In genomic region chr11:53567224-53568014, GRCm38 (mm10) we compare ENCODE assay signal across 8 mouse cellular contexts. TPM values are rescaled to one million over a fixed set of nuclear protein-coding genes. Genes with fewer than 3 reads are reported as not detected.
A peak's percentile ranks its signal among the peaks of the same experiment; 100 is the strongest.
DNase-seq lines count a peak whose midpoint lies in the region; ATAC-seq and TF ChIP-seq lines count a peak whose summit lies in the region.

Gene Kif3a (plus strand): TSS chr11:53567379.

- peak within 1 kb of the TSS; percentile 24 for H3K9ac ChIP-seq in ES-Bruce4 (ENCODE audit: low read depth, poor library complexity, severe bottlenecking)
- H3K9ac ChIP-seq in forebrain, embryonic 13.5 days: peak within 1 kb of the TSS; percentile 92
- H3K9ac ChIP-seq in liver, postnatal 0 days (replicated peaks): peak within 1 kb of the TSS; percentile 66
- H3K9ac ChIP-seq in neural tube, embryonic 14.5 days (replicated peaks; ENCODE audit: low read depth, low read length): peak within 1 kb of the TSS; percentile 84

- peak; percentile 72 for TF ChIP-seq POLR2A in ES-Bruce4 (IDR thresholded peaks at IDR 0.05; ENCODE audit: insufficient read depth, low read length)

- no peaks in the 10 kb centered on the region for H3K4me1 ChIP-seq in ES-Bruce4 (ENCODE audit: control insufficient read depth, insufficient read depth, low read length)
- H3K4me1 ChIP-seq in forebrain, embryonic 13.5 days: peaks cover 20% of the 10 kb centered on the region
- peaks cover 9% of the 10 kb centered on the region for H3K4me1 ChIP-seq in liver, postnatal 0 days (ENCODE audit: insufficient read depth)
- H3K4me1 ChIP-seq in neural tube, embryonic 14.5 days (ENCODE audit: control insufficient read depth, insufficient read depth, low read length): peaks cover 18% of the 10 kb centered on the region

- no peak for TF ChIP-seq EP300 in ES-Bruce4 (IDR thresholded peaks at IDR 0.05; ENCODE audit: insufficient read depth, low read depth, low read length)
- TF ChIP-seq EP300 in liver, postnatal 0 days (IDR thresholded peaks at IDR 0.05; ENCODE audit: low read depth): no peak

- H3K4me3 ChIP-seq in ES-Bruce4 (ENCODE audit: low read depth, low read length): peak within 1 kb of the TSS; percentile 67
- peak within 1 kb of the TSS; percentile 91 for H3K4me3 ChIP-seq in forebrain, embryonic 13.5 days
- H3K4me3 ChIP-seq in liver, postnatal 0 days (ENCODE audit: low read depth, low read length): peak within 1 kb of the TSS; percentile 66
- peak within 1 kb of the TSS; percentile 77 for H3K4me3 ChIP-seq in neural tube, embryonic 14.5 days (ENCODE audit: low read depth, low read length)

- ATAC-seq in cerebellum, adult (ENCODE audit: insufficient number of reproducible peaks, low FRiP score, low TSS enrichment): peak; percentile 93
- ATAC-seq in forebrain, embryonic 13.5 days: peak; percentile 98
- ATAC-seq in liver, postnatal 0 days: peak; percentile 100
- peak; percentile 96 for ATAC-seq in neural tube, embryonic 14.5 days (ENCODE audit: low read depth)

- no peak within 1 kb of the TSS for H3K27ac ChIP-seq in ES-Bruce4 (ENCODE audit: insufficient read depth, low read length)
- H3K27ac ChIP-seq in forebrain, embryonic 13.5 days: peak within 1 kb of the TSS; percentile 75
- H3K27ac ChIP-seq in liver, postnatal 0 days (ENCODE audit: low read depth): no peak within 1 kb of the TSS
- peak within 1 kb of the TSS; percentile 74 for H3K27ac ChIP-seq in neural tube, embryonic 14.5 days (ENCODE audit: low read depth, low read length)

- no peaks in the 10 kb centered on the region for H3K36me3 ChIP-seq in ES-Bruce4 (ENCODE audit: control insufficient read depth, insufficient read depth, low read length, poor library complexity, severe bottlenecking)
- H3K36me3 ChIP-seq in forebrain, embryonic 13.5 days (ENCODE audit: poor library complexity, severe bottlenecking): peaks cover 16% of the 10 kb centered on the region
- H3K36me3 ChIP-seq in liver, postnatal 0 days (replicated peaks; ENCODE audit: insufficient read depth, low read length): no peaks in the 10 kb centered on the region
- H3K36me3 ChIP-seq in neural tube, embryonic 14.5 days (ENCODE audit: control insufficient read depth, insufficient read depth, low read length): peaks cover 4% of the 10 kb centered on the region; the same call in 1 of the 2 replicates

- DNase-seq in heart, postnatal 10 days: peak; percentile 96
- peak; percentile 92 for DNase-seq in large intestine, adult 2 months (ENCODE audit: low read depth, low spot score)
- DNase-seq in liver, postnatal 0 days: peak; percentile 97
- DNase-seq in testis, postnatal 10 days (ENCODE audit: low spot score): peak; percentile 96

- H3K9me3 ChIP-seq in ES-Bruce4 (replicated peaks; ENCODE audit: control insufficient read depth, insufficient read depth, low read length, poor library complexity, severe bottlenecking): no peaks in the 10 kb centered on the region
- H3K9me3 ChIP-seq in forebrain, embryonic 13.5 days (replicated peaks): no peaks in the 10 kb centered on the region; the same call in 1 of the 2 replicates
- H3K9me3 ChIP-seq in liver, postnatal 0 days (ENCODE audit: low read length): no peaks in the 10 kb centered on the region
- H3K9me3 ChIP-seq in neural tube, embryonic 14.5 days (ENCODE audit: control insufficient read depth, low read length): no peaks in the 10 kb centered on the region

- H3K4me2 ChIP-seq in forebrain, embryonic 13.5 days: peak within 1 kb of the TSS; percentile 78
- peak within 1 kb of the TSS; percentile 93 for H3K4me2 ChIP-seq in liver, postnatal 0 days (ENCODE audit: low read depth, low read length)
- H3K4me2 ChIP-seq in neural tube, embryonic 14.5 days (ENCODE audit: low read depth, low read length): peak within 1 kb of the TSS; percentile 65

- intact Hi-C loops in heart, postnatal 10 days (cut with DNase I): loop anchor here (5.0 kb wide), 1 partner anchor 95 kb away; the partner anchor contains the start of gene Gm9837

- H3K27me3 ChIP-seq in ES-Bruce4 (ENCODE audit: control insufficient read depth, insufficient read depth, low read length, poor library complexity, severe bottlenecking): no peaks in the 10 kb centered on the region
- no peaks in the 10 kb centered on the region for H3K27me3 ChIP-seq in forebrain, embryonic 13.5 days
- H3K27me3 ChIP-seq in liver, postnatal 0 days (ENCODE audit: insufficient read depth, low read length): no peaks in the 10 kb centered on the region
- H3K27me3 ChIP-seq in neural tube, embryonic 14.5 days (ENCODE audit: control insufficient read depth, insufficient read depth, low read length): no peaks in the 10 kb centered on the region

- no peak for TF ChIP-seq CTCF in ES-Bruce4 (IDR thresholded peaks at IDR 0.05; ENCODE audit: low read depth, low read length)
- no peak for TF ChIP-seq CTCF in liver, postnatal 0 days (IDR thresholded peaks at IDR 0.05; ENCODE audit: low read depth)

- WGBS in forebrain, embryonic 13.5 days: under 1% methylated on average over 65 of the region's 69 CpGs
- 1% methylated on average over 67 of the region's 69 CpGs for WGBS in large intestine, adult 2 months
- WGBS in liver, postnatal 0 days (ENCODE audit: insufficient replicate concordance): 2% methylated on average over 69 of the region's 69 CpGs
- under 1% methylated on average over 66 of the region's 69 CpGs for WGBS in neural tube, embryonic 14.5 days

RNA-seq across cellular contexts. Expression of gene Kif3a, which starts in this region (rescaled TPM):
- 28.9 and 31.6 TPM in 2 replicates for polyA plus RNA-seq in ES-Bruce4 (2011; ENCODE audit: insufficient read depth, insufficient read length, low read depth, missing spikeins)
- 199 and 202 TPM in 2 replicates for polyA plus RNA-seq in forebrain, embryonic 13.5 days (2015; fragmentation: Nextera tagmentation; extraction: Ambion mirVana)
- 10 to 100 TPM; 12.3 to 14.4 TPM for total RNA-seq in heart, postnatal 10 days (2021)
- polyA plus RNA-seq in large intestine, adult 2 months (2012; rRNA removed): 1.8 and 2.3 TPM in 2 replicates
- polyA plus RNA-seq in liver, postnatal 0 days (2015; fragmentation: Nextera tagmentation; extraction: Ambion mirVana): 5.3 and 7.1 TPM in 2 replicates
- 280 and 308 TPM in 2 replicates for polyA plus RNA-seq in neural tube, embryonic 14.5 days (2014; fragmentation: Nextera tagmentation; extraction: Ambion mirVana)

Comparison
In these comparisons a context has a peak if more than half of its experiments do, and no peak if none do; other contexts are left out.
1. H3K27ac ChIP-seq: peak in forebrain, embryonic 13.5 days (single experiment) and neural tube, embryonic 14.5 days (single experiment); none in ES-Bruce4 (single experiment) and liver, postnatal 0 days (single experiment).
2. H3K9ac ChIP-seq: peak in every context shown above with its lines; median percentile 92 in forebrain, embryonic 13.5 days; 84 in neural tube, embryonic 14.5 days; 66 in liver, postnatal 0 days; 24 in ES-Bruce4.
3. Peak in every context shown above with its lines, with median percentiles within 50 percentile points of each other: H3K4me3 ChIP-seq, ATAC-seq, H3K4me2 ChIP-seq and DNase-seq.